Mouse (Mus musculus) MEL (cell line): ENCODE measurements around the gene Gm4756.
A peak's percentile ranks its signal among the peaks of the same experiment; 100 is the strongest.

Experiments used
- CHD1 ChIP-seq: IDR thresholded peaks from 2 replicates; pipeline ENCODE4 v1.6.1; 2012; ENCODE audit warnings: low read depth, mild to moderate bottlenecking, inconsistent platforms, low read length, improper control_type of control experiment
- CHD2 ChIP-seq: IDR thresholded peaks from 2 replicates; pipeline ENCODE4 v1.6.1; 2011; ENCODE audit warnings: low read length, improper control_type of control experiment
- CTCF ChIP-seq, 3 experiments: IDR thresholded peaks in 2 of 3; conservative IDR thresholded peaks in 1 of 3; 2 replicates each; pipeline ENCODE4 v1.5.1; 2011 to 2012; ENCODE audit warnings: low read length in 3 of 3, low read depth in 2 of 3, mild to moderate bottlenecking in 2 of 3, improper control_type of control experiment in 1 of 3, inconsistent platforms in 1 of 3, mixed read lengths in 1 of 3, moderate library complexity in 1 of 3; ENCODE audit not compliant: control insufficient read depth in 1 of 3, insufficient read depth in 1 of 3, poor library complexity in 1 of 3, severe bottlenecking in 1 of 3
- E2F4 ChIP-seq: IDR thresholded peaks from 2 replicates; pipeline ENCODE4 v1.6.1; 2011; ENCODE audit warnings: low read depth, low read length, improper control_type of control experiment, borderline replicate concordance
- GABPA ChIP-seq: IDR thresholded peaks from 2 replicates; pipeline ENCODE4 v1.6.1; 2012; ENCODE audit warnings: low read depth, mild to moderate bottlenecking, inconsistent platforms, low read length, improper control_type of control experiment, moderate library complexity
- GATA1 ChIP-seq: IDR thresholded peaks from 2 replicates; pipeline ENCODE4 v1.6.1; 2011; ENCODE audit warnings: low read depth, low read length, improper control_type of control experiment
- MAFK ChIP-seq: IDR thresholded peaks from 2 replicates; pipeline ENCODE4 v1.6.1; 2011; ENCODE audit warnings: low read depth, mild to moderate bottlenecking, low read length, improper control_type of control experiment, borderline replicate concordance
- MAX ChIP-seq: IDR thresholded peaks from 2 replicates; pipeline ENCODE4 v1.6.1; 2011; ENCODE audit warnings: low read length, improper control_type of control experiment
- MEF2A ChIP-seq: IDR thresholded peaks from 2 replicates; pipeline ENCODE4 v1.6.1; 2014; ENCODE audit warnings: low read depth, mild to moderate bottlenecking, inconsistent platforms, low read length, improper control_type of control experiment; ENCODE audit not compliant: poor library complexity, insufficient replicate concordance, severe bottlenecking; ENCODE audit errors: extremely low read depth
- NELFE ChIP-seq: IDR thresholded peaks from 2 replicates; pipeline ENCODE4 v1.6.1; 2011; ENCODE audit warnings: low read depth, low read length, improper control_type of control experiment
- POLR2A ChIP-seq, 2 experiments: IDR thresholded peaks; 2 replicates each; pipeline ENCODE4 v1.6.1; 2011 to 2012; ENCODE audit warnings: low read length in 2 of 2, mild to moderate bottlenecking in 2 of 2, control low read depth in 1 of 2, improper control_type of control experiment in 1 of 2, low read depth in 1 of 2, moderate library complexity in 1 of 2; ENCODE audit not compliant: control insufficient read depth in 1 of 2, insufficient read depth in 1 of 2, poor library complexity in 1 of 2
- USF1 ChIP-seq: IDR thresholded peaks from 2 replicates; pipeline ENCODE4 v1.6.1; 2014; ENCODE audit warnings: low read depth, mild to moderate bottlenecking, inconsistent platforms, low read length, improper control_type of control experiment, moderate library complexity
- ZMIZ1 ChIP-seq: IDR thresholded peaks from 2 replicates; pipeline ENCODE4 v1.6.1; 2012; ENCODE audit warnings: low read depth, mild to moderate bottlenecking, inconsistent platforms, low read length, improper control_type of control experiment, moderate library complexity

DNA sequence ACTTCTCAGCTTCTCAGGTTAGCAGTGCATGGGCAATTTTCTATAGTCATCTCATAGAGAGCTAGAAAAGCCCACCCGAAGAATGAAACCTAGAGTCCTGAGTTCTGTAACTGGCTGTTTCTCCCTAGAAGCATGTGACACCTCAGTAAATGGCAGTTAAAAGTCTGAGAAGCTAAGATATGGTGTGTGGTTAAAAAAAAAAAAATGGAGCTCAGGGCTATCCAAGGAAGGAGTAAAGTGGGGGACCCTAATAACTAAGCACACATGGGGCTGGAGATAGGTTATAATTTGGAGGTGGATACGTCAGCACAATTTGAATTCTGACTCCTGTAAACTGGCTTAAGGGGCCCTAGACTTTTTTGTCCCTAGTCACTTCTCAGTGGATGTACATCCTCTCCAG, 66.4 kb downstream of the Gm4756 start:
- TF ChIP-seq POLR2A (IDR thresholded peaks at IDR 0.05; ENCODE audit: control insufficient read depth in 1 of 2, insufficient read depth in 1 of 2, low read depth in 1 of 2, low read length in 2 of 2, poor library complexity in 1 of 2): no peak
- TF ChIP-seq CTCF (IDR thresholded peaks at IDR 0.05 in 2 of 3, conservative IDR thresholded peaks at IDR 0.05 in 1 of 3; ENCODE audit: control insufficient read depth in 1 of 3, insufficient read depth in 1 of 3, low read depth in 2 of 3, low read length in 3 of 3, poor library complexity in 1 of 3, severe bottlenecking in 1 of 3): no peak
- TF ChIP-seq MAX: no peak
- TF ChIP-seq GABPA: no peak
- TF ChIP-seq NELFE: no peak
- TF ChIP-seq E2F4: no peak
- no peak for TF ChIP-seq GATA1
- TF ChIP-seq USF1: peak; percentile 33; the same call in 1 of the 2 replicates
- TF ChIP-seq CHD1: no peak
- no peak for TF ChIP-seq CHD2
- TF ChIP-seq MAFK: no peak
- TF ChIP-seq MEF2A: no peak
- TF ChIP-seq ZMIZ1: no peak
